Mouse (Mus musculus) c-Kit-positive CD71-positive TER-119-positive erythroid progenitor cells, embryonic 14.5 days (primary cell): ENCODE results near the gene Pgpep1.

Experiments used
- DNase-seq: peaks from one replicate; pipeline ENCODE4 v3.0.0-alpha.2; 2013; ENCODE audit warnings: low spot score

The Pgpep1 gene

DNA sequence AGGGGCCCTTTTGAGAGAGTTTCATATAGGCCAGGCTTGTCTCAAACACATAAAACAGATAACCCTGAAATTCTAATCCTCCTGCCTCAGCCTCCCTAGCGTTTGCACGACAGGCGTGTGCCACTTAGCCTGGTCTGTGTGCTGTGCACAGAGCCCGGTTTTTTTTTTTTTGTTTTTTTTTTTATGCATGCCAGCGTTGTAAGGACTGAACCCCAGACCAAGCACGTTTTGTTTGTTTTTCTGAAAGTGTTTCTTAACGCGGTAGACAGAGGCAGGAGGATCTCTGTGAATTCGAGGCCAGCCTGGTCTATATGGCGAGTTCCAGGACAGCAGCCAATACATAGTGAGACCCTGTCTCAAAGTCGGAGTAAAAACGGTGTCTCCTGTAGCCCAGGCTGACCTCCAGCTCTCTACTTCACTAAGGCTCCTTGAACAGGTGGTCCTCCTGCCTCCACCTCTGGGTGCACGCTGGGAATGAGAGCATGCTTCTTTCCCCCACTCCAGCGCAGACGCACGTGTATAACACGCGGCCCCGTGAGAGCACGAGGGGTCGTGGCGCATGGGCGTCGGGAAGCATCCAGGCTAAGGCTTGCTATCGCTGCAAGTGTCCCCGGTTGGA lies 51.3 kb downstream of the Pgpep1 start, which contains the start of gene Ssbp4:
Gene Ssbp4 (minus strand): TSS at position 124 of the 619 bp plus-strand sequence.
- peak; percentile 34 for DNase-seq

DNA sequence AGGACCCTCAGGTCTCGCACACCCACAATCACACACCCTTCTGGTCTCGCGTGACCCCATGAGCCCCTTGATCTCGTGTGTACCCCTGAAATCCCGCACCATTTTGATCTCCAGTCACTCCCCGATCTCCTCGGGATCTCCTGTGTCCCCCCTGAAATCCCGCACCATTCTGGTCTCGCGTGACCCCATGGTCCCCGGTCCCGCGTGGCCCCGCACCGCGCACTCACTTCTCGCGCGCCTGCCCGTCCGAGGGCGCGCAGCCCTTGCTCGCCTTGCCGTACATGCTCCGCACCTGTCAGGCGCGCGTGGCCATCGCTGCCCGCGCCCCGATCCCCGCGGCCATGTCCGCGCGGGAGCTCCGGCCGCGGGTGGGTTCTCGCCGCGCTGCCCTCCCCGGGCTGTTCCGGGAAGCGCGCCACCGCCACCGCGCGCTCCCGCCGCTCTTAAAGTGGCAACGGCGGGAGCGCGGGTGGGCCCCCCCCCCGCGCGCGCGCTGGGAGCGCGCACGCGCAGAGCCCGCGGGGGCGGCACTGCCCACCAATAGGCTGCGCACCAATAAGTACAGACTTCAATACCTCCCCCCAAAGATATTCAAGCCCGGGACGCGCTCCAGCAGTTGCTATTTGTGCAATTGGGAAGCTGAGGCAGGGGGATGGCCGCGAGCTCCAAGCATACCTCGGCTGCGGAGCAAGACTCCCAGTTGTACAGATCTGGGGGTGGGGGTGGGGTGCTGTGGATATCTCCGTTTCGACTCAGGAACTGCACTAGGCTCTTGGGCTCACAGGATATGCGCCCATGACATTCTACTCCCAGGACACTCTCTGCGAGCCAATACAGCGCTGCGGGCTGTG lies 52.1 kb downstream of the Pgpep1 start:
- peak; percentile 52 for DNase-seq

DNA sequence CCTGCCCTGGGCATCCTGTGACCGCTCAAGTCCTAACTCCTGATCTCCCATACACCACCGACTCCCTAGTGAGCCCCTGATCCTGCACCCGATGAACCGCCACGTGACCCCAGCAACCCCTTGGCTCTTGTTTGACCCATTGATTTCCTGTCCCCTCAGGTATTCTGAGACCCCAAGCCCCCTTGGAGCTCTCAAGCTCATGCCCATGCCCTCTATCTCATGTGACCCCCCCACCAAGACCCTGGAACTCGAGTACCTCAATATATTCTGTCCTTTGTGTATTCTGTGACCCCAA lies 52.6 kb downstream of the Pgpep1 start:
- DNase-seq: no peak

DNA sequence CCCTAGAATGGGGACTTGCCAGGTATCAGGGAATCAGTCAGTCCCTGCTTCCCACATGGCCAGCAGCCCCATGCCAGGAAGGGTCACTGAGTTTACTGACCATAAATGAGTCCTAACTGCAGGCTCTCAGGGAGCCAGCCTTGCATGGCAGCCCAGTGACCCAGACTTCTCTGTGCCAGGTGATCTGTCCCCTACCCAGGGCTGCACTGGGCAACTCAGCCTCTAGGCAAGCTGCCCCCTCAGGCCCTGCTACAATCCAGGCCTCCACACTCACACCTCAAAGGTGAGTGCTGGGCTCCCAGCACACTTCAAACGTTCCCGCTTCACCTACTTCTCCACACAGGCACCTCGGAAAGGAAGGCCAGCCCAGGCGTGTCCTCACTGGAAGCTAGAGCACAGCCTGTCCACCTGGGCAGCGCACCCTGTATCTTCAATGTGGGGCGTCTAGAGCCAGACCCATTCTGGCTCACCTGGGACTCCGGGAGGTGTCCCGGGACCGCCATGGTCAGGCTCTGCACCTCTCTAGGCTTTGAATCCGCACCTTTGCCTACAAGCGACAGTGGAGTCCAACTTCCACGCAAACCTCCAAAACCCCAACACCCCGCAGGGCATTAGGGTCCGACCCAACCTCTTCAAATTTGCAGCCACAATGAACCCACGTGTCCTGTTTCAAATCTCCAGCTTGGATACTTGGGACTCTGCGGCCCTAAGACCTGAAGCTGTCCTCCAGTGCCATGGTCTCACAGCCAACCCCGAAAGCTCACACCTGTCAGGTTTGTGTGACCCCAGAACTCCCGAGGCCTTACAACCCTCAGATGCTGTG lies 53.2 kb downstream of the Pgpep1 start:
- no peak for DNase-seq

DNA sequence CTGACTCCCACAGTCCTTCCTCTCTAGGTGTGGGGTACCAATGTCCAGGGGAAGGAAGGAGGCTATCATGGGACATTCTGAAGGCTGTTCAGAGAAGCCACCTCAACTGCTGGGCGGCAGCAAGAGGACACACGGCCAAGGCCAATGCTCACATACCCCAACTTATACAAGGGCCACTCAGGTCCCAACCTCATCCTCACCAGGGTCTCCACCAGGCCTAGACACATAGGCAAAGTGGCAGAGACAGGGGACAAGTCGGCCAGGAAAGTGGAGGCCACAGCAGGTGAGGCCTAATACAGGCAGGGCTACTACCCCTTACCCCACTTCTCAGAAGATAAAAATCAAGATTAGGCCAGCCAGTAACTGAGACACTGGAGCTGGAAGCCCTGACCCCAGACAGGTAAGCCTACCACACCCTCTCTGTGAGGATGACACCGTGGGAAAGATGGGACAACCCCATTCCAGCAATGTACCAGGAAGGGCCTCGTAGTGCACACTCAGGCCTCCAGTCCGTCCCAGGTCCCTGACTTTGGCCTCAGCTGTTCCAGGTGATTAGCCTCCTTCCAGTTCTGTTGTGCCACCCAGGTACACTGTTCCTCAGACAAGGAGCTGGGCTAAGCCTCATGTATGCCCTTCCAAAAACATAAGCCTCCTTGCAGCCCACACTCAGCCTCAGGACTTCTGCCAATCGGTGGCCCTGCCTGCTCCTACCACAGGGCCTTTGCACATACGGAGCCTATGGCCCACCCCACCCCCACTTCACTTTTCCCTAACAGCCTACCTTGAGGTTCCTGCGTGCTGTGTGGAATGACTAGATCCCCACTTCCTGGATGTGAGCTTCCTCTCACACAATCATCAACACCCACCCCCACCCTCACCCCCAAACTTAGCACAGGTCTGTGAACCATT lies 54.1 kb downstream of the Pgpep1 start:
- DNase-seq: no peak

DNA sequence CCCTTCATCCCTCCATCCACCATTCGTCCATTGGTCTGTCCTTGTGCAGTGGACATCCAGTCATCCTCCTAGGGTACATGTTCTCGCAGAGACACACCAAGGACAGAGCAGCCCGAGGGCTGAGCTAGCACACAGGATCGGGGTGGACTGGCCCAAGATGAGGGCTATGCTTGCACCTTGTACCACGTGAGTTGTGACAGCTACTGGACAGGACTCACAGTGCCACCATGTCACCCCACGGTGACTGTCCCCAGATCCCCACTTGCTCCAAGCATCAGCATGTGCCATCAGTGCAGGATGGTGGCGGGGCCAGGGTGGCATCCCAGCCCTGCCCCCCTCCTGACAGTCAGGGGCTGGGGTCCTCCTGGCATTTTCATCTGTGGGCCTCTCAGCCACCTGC lies 55.6 kb downstream of the Pgpep1 start:
- no peak for DNase-seq

DNA sequence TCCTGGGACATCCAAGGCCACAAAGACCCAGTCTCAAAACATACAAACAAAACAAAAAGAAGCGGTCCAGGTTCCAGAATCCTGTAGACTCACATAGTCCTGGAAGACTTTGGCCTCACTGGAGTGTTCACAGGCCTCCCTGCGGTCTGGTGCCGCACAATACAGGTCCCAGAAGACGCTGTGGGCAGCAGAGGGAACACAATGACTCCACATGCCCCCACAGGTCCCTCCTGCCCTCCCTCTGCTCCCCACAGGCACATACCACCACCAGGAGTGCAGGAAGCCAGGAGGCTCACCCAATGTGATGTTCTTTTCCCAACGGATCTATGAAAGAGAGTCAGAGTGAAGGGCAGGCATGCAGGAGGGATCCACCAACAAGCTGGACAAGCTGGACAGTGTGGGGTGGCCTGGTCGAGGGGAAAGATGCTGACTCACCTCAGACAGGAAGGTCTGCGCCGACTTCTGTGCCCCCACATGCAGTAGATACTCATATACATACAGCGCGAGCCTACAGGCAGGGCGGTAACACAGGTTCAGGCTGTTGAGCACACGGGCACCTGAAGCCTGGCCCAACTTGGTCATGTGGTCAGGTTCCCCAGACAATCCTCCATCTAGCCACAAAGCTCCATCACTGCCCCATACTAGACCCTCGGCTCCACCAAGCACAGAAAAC lies 57.9 kb downstream of the Pgpep1 start:
- no peak for DNase-seq

DNA sequence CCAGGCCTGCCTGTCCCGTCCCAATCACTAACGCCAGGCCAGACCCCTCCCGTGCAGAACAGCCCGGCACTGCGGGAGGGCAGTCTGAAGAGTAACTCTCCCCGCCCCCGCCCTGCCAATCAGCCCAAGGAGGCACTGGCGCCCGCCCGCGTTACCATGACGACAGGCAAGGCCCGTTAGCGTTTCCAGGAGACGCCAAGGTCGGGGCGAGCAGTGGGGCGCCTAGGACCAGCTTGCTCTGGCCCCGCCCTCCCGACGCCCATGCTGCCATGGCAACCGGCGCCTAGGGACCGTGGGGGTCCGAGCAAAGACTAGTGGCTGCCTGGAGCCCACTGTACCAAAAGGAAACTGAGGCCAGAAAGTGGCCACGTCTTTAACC lies 58.9 kb downstream of the Pgpep1 start:
- DNase-seq: peak; percentile 83

DNA sequence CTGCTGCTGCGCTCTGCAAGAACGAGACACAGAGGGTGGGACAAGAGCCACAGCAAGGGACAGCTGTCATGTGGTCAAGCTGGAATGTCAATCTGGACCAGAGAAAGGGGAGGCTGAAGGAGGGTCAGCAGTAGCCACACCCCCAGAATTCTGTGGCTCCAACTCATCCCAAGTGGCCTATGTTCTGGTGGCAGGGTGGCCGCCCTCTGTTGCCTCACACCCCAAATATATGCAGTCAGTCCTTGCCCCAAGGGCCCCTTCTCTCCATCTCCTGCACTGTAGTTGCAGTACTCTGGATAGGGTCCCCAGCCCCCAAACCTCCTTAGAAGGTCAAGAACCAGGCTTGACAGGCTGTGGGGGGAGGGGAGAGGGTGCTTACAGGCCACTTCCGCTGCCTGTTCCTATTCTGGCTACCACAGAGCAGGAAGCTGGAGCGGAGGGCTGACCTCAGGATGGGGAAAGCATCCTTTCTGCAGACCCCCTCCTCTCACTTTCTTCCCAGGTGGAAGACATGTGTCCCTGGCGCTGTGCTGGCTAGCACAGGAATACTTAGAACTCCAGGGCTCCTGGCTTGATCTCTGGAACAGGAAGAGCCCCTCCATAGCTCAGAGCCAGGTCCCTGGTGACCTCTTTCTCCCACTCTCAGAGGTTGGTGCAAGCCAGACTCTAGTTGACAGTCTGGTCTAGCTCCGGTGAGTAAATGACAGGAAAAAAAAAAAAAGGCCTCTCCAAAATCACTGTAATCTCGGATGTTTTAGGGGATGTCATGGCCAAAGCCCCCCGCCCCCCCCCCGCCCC lies 59.5 kb downstream of the Pgpep1 start:
- no peak for DNase-seq

DNA sequence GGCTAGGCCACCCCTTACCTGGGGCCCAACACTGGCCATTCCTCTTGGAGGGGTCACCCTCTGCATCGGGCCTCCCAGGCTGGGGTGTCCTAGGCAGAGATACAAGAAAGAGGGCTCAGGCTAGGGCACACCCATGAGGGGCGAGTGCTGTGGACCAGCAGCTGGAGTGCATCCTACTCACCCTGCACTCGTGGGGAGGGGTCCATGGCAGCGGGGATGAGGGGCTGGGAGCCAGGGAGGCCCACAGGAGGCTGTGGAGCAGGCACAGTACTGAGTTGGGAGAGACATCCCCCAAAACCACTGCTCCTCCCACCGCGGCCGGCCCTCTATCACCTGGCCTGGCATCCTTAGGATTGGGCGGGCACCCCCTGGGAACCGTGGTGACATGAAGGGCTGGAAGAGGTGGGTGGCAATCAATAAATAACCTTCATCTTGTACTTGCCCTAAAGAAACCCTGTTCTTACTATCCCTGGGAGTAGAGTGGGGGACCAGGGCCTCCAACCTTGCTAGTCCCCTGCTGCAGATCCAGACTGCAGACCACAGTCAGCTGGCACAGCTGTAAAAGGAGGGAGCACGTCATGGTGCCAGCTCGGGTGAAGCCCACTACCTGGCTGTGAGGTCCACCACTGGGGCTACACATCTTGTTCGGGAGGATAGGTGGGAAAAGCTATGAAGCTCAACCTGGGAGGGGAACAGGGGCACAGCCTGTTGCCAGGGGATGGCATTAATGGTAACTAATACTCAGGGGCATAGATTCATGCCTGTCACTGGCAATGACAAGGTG lies 60.5 kb downstream of the Pgpep1 start:
- DNase-seq: no peak

DNA sequence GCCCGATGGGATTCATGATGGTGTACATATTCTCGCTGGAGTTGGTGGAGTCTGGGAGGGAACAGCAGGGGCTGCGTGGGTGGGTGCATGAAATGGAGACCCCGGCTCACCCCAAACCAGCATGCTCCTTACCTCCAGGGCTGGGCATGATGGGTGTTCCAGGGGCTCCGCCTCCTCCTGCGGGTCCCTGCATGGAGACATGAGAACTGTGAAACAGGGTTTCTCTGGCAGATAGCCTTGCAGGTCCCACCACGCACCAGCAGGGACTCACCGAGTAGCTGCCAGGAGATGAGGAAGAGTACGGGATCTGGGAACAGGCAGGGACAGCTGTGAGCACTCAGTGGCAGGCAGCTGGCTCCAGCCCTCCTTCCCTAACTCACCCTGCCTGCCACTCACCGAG lies 61.5 kb downstream of the Pgpep1 start:
- no peak for DNase-seq

DNA sequence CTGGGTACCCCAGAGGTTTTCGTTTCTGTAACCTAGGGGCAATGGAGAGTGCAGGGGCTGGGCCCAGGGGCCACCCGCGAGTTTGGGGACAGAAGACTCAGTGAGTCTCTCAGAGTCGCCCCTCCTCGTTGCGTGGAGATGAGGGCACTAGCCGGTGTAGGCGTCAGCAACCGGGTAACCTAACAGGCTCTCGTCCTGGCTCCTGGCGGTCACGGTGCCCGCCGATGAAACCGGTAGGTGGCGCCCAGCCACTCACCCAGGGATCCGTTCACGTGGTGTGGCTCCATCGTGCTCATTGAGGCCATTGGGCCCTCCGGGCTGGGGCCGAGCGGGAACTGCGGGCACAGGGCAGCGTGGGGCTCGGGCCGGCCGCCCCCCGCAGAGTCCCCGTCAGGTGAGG lies 61.9 kb downstream of the Pgpep1 start:
- peak; percentile 37 for DNase-seq

DNA sequence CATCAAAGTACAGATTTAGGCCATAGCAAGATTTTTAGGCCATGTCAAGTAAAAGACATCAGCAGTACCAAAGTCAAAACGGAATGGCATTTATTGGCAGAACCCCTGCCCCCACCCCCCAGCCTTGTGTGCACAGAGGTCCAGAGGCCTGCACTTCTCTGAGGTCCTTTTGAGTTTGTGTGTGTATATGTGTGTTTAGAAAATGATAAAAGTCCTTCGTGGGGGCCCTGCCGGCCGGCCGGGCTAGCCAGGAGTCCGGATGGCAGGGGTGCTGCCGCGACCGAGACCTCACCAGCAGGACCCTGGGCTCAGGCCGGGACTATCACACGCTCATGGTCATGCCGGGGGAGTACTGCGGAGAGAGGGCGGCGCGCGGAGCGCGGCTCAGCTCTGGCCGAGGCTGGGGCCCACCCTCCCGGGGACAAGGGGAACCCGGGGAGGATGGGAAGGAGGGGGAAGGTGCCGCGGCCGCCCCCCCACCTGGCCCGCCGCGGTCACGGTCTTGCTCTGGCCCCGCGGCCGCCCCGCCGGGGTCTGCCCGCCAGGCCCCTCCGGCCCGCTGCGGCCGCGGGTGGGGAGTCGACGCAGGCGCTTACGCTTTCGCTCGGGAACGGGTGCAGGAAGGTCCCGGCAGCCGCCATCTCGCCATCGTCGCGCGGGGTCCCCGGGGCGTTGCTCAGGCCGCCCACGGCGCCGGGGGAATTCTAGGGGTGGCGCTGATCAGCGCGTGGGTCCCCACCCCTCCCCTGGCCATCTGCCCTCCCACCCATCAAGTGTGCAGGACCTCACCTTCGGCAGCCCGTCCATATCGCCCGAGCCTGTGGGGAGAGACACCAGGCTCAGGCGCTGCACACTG lies 62.5 kb downstream of the Pgpep1 start:
- no peak for DNase-seq

DNA sequence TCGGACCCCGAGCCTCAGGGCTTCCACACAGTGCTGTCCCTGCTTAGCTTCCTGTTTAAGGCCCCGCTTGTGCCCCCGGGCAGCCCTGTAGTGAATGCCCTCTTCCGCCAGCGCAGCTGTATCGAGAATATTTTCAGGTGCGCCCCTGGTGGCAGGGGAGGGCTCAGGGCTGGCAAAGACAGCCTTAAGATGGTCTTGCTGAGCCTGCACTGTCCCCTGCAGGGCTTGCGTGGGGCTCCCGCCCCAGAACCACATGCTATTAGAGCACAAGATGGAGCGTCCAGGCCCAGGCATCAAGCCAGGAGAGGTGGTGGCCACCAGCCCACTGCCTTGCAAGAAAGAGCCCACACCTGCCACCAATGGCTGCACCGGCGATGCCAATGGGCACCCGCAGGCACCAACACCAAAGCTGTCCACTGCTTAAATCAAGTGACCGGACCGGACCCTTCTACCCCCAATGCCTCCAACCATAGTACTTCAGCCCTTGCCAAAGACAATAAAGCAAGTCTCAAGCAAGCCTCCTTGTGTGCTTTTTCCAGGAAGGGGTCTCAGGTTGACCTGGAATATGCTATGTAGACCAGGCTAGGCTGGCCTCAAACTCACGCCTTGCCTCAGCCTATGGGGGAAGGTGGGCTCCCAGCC lies 63.3 kb downstream of the Pgpep1 start:
- DNase-seq: no peak
